Mouse (Mus musculus) central nervous system, embryonic 11.5 days (tissue): Measurements from ENCODE around the gene Ptpn21. TPM values are rescaled to one million over a fixed set of nuclear protein-coding genes. Genes with fewer than 3 reads are reported as not detected.

Experiments
- polyA plus RNA-seq: library from polyadenylated mRNA; depleted of rRNA; stranded (reverse); fragments of >200 nt; gene quantifications from 2 replicates; pipeline ENCODE4 v1.2.3, GENCODE M21; 2012; rRNA removed

The Ptpn21 gene
- polyA plus RNA-seq: 9.2 and 10.4 TPM in 2 replicates

DNA sequence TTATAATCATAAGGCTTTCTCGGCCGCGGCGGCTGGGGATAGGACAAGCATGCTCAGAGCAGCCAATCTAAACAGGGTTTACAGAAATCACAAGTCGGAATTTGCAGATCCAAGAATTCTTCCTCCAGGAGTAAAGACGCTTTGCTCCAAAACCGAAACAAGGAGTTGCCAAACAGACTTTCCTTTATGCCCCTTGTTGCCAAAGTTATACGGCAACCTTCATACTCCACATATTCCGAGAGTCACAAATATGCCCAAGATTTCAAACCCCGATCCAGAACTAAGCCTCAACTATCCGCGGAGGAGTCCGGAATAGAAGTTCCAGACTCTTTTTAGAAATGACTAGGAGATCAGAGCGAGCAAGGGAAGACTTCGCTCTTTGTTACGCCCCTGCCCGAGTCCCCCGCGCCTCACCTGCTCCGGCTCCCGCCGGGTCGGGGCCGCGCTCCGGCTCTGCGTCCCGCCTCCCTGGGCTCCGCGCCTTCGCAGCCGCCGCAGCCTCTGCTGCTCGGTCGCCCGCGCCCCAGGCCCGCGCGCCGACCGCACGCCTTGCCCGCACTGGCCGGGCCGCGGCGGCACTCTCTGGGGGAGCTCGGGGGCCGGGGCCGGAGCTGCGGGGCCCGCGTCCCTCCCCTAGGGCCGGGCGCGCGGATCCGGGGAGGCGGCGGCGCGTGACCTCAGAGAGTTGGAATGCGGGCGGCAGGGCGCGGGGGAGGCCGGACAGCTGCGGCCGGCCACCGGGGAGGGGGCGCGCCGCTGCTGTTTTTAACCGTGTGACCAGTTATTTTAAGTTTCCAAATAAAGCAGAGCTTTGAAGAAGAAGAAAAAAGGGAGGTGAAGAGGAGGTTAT is at the start of gene Ptpn21:
Gene Ptpn21, minus strand, starts transcription at position 455 of the 850 bp plus-strand sequence.

DNA sequence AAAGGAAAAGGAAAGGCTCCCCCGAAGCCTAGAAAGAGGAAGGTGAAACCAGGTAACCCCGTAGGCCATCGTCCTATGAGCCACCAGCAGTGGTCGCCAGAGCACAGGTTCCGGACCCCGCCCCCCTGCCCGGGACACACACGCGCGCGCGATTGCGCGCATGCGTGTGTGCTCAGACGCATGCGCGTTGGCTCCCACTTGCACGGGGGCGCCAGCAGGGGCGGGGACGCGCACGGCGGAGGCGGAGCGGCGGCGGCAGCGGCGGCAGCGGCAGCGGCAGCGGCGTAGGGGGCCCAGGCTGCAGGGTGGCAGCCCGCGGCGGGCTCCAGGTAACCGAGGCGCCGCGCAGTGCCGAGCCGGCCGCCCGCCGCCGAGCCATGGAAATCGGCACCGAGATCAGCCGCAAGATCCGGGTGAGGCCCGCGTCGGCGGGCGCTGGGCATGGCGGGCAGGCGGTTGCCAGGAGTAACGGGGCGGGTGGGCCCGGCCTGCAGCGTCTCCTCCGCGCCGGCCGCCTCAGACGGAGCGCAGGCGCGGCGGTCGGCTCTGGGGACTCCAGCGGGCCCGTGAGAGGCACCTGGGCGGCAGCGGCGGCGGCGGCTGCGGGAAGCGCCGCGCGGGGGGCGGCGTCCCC is 9.7 kb upstream of the Ptpn21 start, which contains the start of gene Zc3h14:
Gene Zc3h14, plus strand, starts transcription at position 219 of the 634 bp plus-strand sequence.

DNA sequence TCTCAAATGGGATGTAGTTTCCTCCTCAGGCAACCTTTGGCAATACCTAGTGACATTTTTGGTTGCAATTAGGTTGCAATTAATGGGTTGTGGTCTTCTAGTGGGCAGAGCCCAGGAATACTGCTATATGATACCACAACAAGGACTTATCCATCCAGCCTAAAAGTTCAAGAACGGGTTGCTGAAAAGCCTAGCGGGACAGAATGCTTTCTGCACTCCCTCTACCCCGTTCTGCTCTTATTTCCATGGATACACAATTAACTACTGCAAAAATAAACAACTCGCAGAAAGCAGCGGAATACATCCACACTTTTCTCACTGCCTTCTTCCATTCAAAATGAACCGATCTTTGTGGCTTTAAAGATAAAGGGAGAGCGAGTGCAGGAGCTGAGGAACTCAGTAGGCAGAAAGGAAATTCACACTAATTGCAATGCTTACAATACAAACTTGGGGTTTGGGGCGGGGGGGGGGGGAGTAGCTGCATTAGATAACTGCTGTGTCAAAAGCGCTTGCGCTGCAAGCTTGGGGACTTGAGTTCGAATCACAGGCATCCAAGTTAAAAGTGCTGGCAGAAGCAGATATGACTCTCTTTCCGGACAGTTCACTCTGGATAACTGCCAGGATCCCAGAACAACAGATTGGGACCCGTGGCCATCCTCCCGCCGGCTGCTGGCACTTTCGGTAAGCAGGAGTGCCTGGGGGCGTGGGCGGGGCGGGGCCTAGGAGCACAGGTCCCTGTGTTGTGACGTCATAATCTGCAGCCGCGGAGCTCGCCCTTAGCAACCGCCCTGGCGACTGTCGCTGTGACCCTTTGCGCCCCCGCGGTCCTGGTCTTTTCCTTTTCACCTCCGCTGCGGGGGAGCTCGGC is 109.6 kb downstream of the Ptpn21 start, which contains the start of gene Spata7:
Gene Spata7, plus strand, starts transcription at position 766 of the 868 bp plus-strand sequence.

Other genes with a start within 250 kb of the Ptpn21 start
- gene Kcnk10, start 159.1 kb downstream of the Ptpn21 start, polyA plus RNA-seq: 9.1 and 14.9 TPM in 2 replicates
- 11.3 and 14.1 TPM in 2 replicates for gene Spata7, start 109.2 kb downstream of the Ptpn21 start, polyA plus RNA-seq
- 119 and 178 TPM in 2 replicates for gene Zc3h14, start 9.6 kb upstream of the Ptpn21 start, polyA plus RNA-seq
- gene Eml5, start 164.1 kb upstream of the Ptpn21 start, polyA plus RNA-seq: 62.7 and 101 TPM in 2 replicates
- gene Ttc8, start 183.2 kb upstream of the Ptpn21 start, polyA plus RNA-seq: 35.4 and 47.1 TPM in 2 replicates